Mouse (Mus musculus) left cerebral cortex, adult 2 months (tissue): ENCODE measurements at regions not wholly inside any gene's neighbourhood (a gene's known extent, or its start where the extent isn't known, plus 50 kb on each side); places are given as distances from the start of the nearest gene placed in this dataset.

Experiments used
- DNase-seq, 2 experiments: peaks; one replicate each; pipeline ENCODE4 v3.0.0; 2021 to 2022; ENCODE audit warnings: low spot score in 2 of 2, mixed read lengths in 1 of 2; ENCODE audit errors: extremely low spot score in 1 of 2
- H3K27ac ChIP-seq: fragments of 200-600 bp; 2 replicates; pipeline ENCODE4 v1.8.1; 2022
- H3K4me3 ChIP-seq: fragments of 200-600 bp; 2 replicates; pipeline ENCODE4 v1.8.1; 2022
- CTCF ChIP-seq: fragments of 200-600 bp; IDR thresholded peaks from 2 replicates; pipeline ENCODE4 v1.8.1; 2022; ENCODE audit warnings: antibody characterized with exemption, mild to moderate bottlenecking, moderate library complexity
- intact Hi-C: fragments of 180-260 bp; cut with DNase I; formaldehyde crosslinking; loops from one replicate; pipeline ENCODE4 v1.15.1; 2025

GRCm38 (mm10) chr15:27305035-27305434 lies 161.4 kb upstream of the Ank start:
- intact Hi-C loops: loop anchor here (5.0 kb wide), 1 partner anchor 402 kb away; no protein-coding TSS in a partner anchor
- no peak overlapping the region for H3K4me3 ChIP-seq
- DNase-seq: no peak
- TF ChIP-seq CTCF: no peak
- no peak overlapping the region for H3K27ac ChIP-seq

- DNase-seq: no peak
- intact Hi-C loops: loop anchor here (5.0 kb wide), 1 partner anchor 399 kb away; no protein-coding TSS in a partner anchor
- TF ChIP-seq CTCF: no peak; the same call in 1 of the 2 replicates
- Histone ChIP-seq H3K27ac (no peak overlapping the region), H3K4me3 (no peak overlapping the region)
Observed at GRCm38 (mm10) chr15:27308639-27309038, 157.8 kb upstream of the Ank start.

- H3K27ac ChIP-seq: no peak overlapping the region
- intact Hi-C loops: loop anchor here (2.0 to 10.0 kb wide), 2 partner anchors 327 to 519 kb away; no protein-coding TSS in a partner anchor
- no peak for DNase-seq
- TF ChIP-seq CTCF: peak; percentile 67
- no peak overlapping the region for H3K4me3 ChIP-seq
Observed at GRCm38 (mm10) chr15:27315964-27316745, 150.3 kb upstream of the Ank start.

- no peak for DNase-seq
- intact Hi-C loops: loop anchor here (2.0 to 10.0 kb wide), 2 partner anchors 326 to 518 kb away; no protein-coding TSS in a partner anchor
- TF ChIP-seq CTCF: no peak
- Histone ChIP-seq H3K4me3 (no peak overlapping the region), H3K27ac (no peak overlapping the region)
Observed at GRCm38 (mm10) chr15:27316746-27317129, 149.7 kb upstream of the Ank start.

DNA sequence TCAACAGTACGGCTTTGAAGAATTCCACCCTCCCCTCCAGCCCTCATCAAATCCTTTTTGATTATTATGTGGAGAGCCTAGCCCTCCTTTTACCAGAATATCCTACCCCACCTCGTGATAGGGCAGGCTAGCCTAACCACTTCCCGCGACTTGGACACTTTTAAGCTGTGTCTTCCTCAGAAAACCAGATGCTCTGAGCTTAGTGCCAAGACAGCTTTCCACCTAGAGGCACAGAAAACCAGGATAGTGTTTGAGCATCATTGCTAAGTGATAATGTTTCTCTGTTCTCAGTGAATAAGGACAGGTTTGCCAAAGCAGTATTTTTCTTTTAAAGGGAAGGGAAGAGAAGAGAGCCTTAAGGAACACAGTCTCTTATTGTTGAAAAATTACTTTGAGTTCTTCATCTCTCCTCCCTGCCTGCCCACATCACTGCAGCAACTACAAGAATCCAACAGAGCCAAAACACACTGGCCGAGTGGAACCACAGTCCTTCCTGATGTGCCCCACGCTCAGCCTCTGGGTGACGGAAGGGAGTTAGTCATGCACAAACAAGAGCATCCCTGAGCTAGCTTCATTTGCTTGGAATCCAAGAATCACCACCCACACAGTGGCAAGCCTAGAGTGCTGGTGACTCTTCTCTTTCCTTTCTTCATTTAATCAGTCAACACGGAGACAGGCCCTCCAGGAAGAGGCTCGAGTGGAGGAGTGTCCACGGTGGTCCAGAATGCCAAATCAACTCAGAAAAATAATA lies 144.4 kb upstream of the Ank start:
- H3K4me3 ChIP-seq: no peak overlapping the region
- peak overlapping the region; percentile 54 for H3K27ac ChIP-seq
- no peak for TF ChIP-seq CTCF
- DNase-seq: peak; percentile 45 to 56
- intact Hi-C loops: loop anchor here (1.0 to 10.0 kb wide), 3 partner anchors 83 to 291 kb away; partner anchors contain the start of gene Ank

DNA sequence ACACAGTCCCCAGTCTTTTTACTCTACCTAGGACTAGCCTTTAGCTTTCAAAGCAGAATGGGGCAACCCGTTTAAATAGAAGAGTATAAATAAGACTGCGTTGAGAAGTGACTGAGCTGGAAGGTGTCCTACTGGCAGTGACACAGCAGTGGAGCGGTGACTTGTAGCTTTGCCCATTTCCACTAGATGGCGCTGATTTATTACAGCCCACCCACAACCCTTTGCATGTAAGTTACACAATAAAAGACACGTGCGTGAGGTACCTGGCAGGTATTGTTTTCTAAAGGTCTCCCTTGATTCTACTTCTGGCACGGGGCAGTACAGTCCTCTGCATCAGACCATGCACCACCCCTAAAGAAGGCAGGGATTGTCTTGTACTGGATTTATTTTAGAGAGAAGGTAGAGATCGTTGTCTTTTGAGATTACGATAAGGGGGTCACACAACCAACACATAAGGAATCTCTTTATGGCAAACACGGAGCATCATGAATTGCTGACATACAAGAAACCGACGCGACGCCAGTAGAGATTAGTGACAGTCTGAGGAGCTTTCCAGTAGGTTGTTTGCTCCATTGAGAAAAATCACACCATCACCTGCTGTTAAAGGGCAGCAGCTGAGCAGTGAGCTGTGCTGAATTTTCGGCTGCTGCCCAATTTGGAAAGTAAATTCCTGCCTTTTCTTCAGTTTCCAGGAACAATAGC lies 140.5 kb upstream of the Ank start:
- TF ChIP-seq CTCF: peak; percentile 96
- peak overlapping the region; percentile 9; the same call in 1 of the 2 replicates for H3K4me3 ChIP-seq
- DNase-seq: peak; percentile 75 to 79
- peak overlapping the region; percentile 1; the same call in 1 of the 2 replicates for H3K27ac ChIP-seq
- intact Hi-C loops: loop anchor here (1.0 to 10.0 kb wide), 3 partner anchors 79 to 257 kb away; partner anchors contain the start of gene Ank

DNA sequence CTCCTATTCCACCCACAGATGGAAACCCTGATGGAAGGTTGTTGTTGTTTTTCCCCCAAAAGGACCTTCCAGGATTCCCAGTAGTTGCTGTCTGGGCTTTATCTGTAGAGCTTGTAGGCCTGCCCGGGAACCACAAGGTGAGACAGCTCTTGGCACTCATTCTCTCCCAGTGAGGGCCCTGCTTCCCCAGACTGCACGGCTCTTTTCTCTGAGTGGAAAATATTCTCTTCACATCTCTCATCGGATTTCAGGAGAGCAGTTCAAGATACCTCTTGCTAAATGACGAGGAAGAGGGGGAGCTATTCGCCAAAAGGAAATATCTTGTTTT lies 140.0 kb upstream of the Ank start:
- no peak for DNase-seq
- intact Hi-C loops: loop anchor here (1.0 to 10.0 kb wide), 3 partner anchors 78 to 257 kb away; partner anchors contain the start of gene Ank
- Histone ChIP-seq H3K4me3 (no peak overlapping the region), H3K27ac (peak overlapping the region; percentile 1; the same call in 1 of the 2 replicates)
- no peak for TF ChIP-seq CTCF

GRCm38 (mm10) chr15:27327744-27328143 lies 138.7 kb upstream of the Ank start:
- H3K27ac ChIP-seq: no peak overlapping the region
- TF ChIP-seq CTCF: no peak
- no peak for DNase-seq

GRCm38 (mm10) chr15:27328441-27328840 lies 138.0 kb upstream of the Ank start:
- DNase-seq: no peak
- TF ChIP-seq CTCF: no peak
- Histone ChIP-seq H3K27ac (0 out of 2 replicates have a peak overlapping the region, but pooled peaks have one; percentile 7), H3K4me3 (no peak overlapping the region)
- intact Hi-C loops: loop anchor here (10.0 kb wide), 1 partner anchor 76 kb away; no protein-coding TSS in a partner anchor

More at GRCm38 (mm10) chr15:27327744-27328143, 138.7 kb upstream of the Ank start:
- no peak overlapping the region for H3K4me3 ChIP-seq
- intact Hi-C loops: loop anchor here (10.0 kb wide), 1 partner anchor 77 kb away; no protein-coding TSS in a partner anchor

- TF ChIP-seq CTCF: no peak
- Histone ChIP-seq H3K27ac (no peak overlapping the region), H3K4me3 (no peak overlapping the region)
- intact Hi-C loops: no loop called here
- no peak for DNase-seq
Observed at GRCm38 (mm10) chr15:27340070-27340469, 126.4 kb upstream of the Ank start.

GRCm38 (mm10) chr15:27341518-27341976 lies 124.9 kb upstream of the Ank start:
- Histone ChIP-seq H3K4me3 (no peak overlapping the region), H3K27ac (no peak overlapping the region)
- TF ChIP-seq CTCF: no peak
- intact Hi-C loops: no loop called here
- no peak for DNase-seq
